Mouse (Mus musculus) neural tube, embryonic 13.5 days (tissue): ENCODE results near the gene Smarca4. TPM values are rescaled to one million over a fixed set of nuclear protein-coding genes. Genes with fewer than 3 reads are reported as not detected.

Source experiments
- ATAC-seq: fragments of 200-750 bp; cut with Nextera tagmentation; 2 replicates; pipeline ENCODE4 v1.8.0; 2017; ENCODE audit warnings: low read depth, mild to moderate bottlenecking, moderate TSS enrichment, moderate library complexity
- H3K27ac ChIP-seq: fragments of 300-500 bp; sonication (generic); replicated peaks from 2 replicates; pipeline ENCODE4 v1.5.1; 2015; ENCODE audit warnings: moderate library complexity, mild to moderate bottlenecking, inconsistent platforms
- H3K27me3 ChIP-seq: fragments of 300-500 bp; sonication (generic); 2 replicates; pipeline ENCODE4 v1.6.1; 2015; ENCODE audit warnings: mild to moderate bottlenecking, inconsistent platforms
- H3K36me3 ChIP-seq: fragments of 300-500 bp; sonication (generic); 2 replicates; pipeline ENCODE4 v1.6.1; 2015; ENCODE audit warnings: mild to moderate bottlenecking, inconsistent platforms
- H3K4me1 ChIP-seq: fragments of 300-500 bp; sonication (generic); replicated peaks from 2 replicates; pipeline ENCODE4 v1.6.1; 2015; ENCODE audit warnings: inconsistent platforms
- H3K4me2 ChIP-seq: fragments of 300-500 bp; sonication (generic); 2 replicates; pipeline ENCODE4 v1.6.1; 2015; ENCODE audit warnings: inconsistent platforms, mild to moderate bottlenecking, moderate library complexity
- H3K4me3 ChIP-seq: fragments of 300-500 bp; sonication (generic); 2 replicates; pipeline ENCODE4 v1.5.1; 2015; ENCODE audit warnings: mild to moderate bottlenecking, inconsistent platforms
- H3K9ac ChIP-seq: fragments of 300-500 bp; sonication (generic); 2 replicates; pipeline ENCODE4 v1.6.1; 2015; ENCODE audit warnings: moderate library complexity, mild to moderate bottlenecking, inconsistent platforms
- H3K9me3 ChIP-seq: fragments of 300-500 bp; sonication (generic); 2 replicates; pipeline ENCODE4 v1.6.1; 2016; ENCODE audit warnings: inconsistent platforms
- WGBS: fragments of 180-500 bp; shearing (Covaris S2); methylation state at CpG from one replicate; pipeline ENCODE4 v1.1.7; 2015; 5-methylcytosine and 5-hydroxymethylcytosine counted together
- polyA plus RNA-seq: library from polyadenylated mRNA; unstranded; fragments of >200 nt; fragmentation: Nextera tagmentation; extraction: Ambion mirVana; gene quantifications from 2 replicates; pipeline ENCODE4 v1.2.1, GENCODE M21; 2015

Gene Smarca4
- polyA plus RNA-seq, 1 experiment from 2014 or later: 149 TPM

DNA sequence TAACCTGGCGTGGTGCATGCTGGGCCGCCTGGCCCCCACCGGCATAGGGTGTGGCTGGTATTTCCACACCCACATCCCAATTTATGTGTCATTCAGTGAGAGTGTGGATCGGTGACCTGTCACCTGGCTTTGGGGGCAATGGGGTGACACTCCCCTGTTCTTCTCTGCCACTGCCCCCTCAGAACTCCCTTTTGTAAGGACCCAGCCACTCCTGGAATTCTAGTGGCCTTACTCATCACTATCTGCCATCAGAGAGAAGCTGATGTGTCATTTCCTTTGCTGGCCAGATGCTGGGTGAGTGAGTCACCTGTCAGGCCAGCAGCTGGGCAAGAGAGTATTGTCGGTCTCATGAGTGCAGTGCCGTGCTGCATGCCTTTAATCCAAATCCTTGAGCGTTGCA, 113.3 kb downstream of the Smarca4 start:
- Histone ChIP-seq H3K4me3 (no peak overlapping the region), H3K27ac (0 out of 2 replicates have a peak overlapping the region, but pooled peaks have one; percentile 3), H3K36me3 (peaks cover 36% of the 10 kb centered on the region), H3K4me1 (peaks cover 30% of the 10 kb centered on the region), H3K9ac (no peak overlapping the region), H3K27me3 (no peaks in the 10 kb centered on the region), H3K4me2 (no peak overlapping the region), H3K9me3 (no peaks in the 10 kb centered on the region)
- WGBS: 91% methylated on average over 7 of the region's 7 CpGs
- no peak for ATAC-seq

DNA sequence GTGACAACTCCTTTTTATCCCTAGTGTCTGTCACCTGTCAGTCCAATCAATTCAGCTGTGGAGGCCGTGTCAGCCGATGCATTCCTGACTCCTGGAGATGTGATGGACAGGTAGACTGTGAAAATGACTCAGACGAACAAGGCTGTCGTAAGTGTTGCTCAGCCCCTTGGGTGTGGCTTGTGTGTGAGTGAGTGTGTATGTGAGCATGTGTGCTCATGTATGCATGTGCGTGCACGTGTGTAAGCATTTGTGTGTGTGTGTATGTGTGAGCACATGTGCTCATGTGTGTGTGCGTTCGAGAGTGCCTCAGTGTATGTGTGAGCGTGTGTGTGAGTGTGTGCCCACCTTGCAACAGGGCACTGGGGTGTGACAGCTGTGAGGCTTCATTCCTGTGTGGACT, 116.3 kb downstream of the Smarca4 start:
- Histone ChIP-seq H3K27me3 (no peaks in the 10 kb centered on the region), H3K9me3 (no peaks in the 10 kb centered on the region), H3K36me3 (peaks cover 66% of the 10 kb centered on the region), H3K9ac (no peak overlapping the region), H3K4me1 (0 out of 2 replicates have a peak, but pooled peaks cover 4% of the 10 kb centered on the region), H3K4me3 (no peak overlapping the region), H3K27ac (no peak overlapping the region), H3K4me2 (no peak overlapping the region)
- WGBS: 96% methylated on average over 9 of the region's 9 CpGs
- ATAC-seq: no peak

DNA sequence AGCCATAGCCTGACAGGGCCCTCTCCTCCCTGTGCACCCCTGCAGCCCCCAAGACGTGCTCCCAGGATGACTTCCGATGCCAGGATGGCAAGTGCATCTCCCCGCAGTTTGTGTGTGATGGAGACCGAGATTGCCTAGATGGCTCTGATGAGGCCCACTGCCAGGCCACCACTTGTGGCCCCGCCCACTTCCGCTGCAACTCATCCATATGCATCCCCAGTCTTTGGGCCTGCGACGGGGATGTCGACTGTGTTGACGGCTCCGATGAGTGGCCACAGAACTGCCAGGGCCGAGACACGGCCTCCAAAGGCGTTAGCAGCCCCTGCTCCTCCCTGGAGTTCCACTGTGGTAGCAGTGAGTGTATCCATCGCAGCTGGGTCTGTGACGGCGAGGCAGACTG, 117.5 kb downstream of the Smarca4 start:
- no peak overlapping the region for H3K4me2 ChIP-seq
- peaks cover 78% of the 10 kb centered on the region for H3K36me3 ChIP-seq
- WGBS: 84% methylated on average over 17 of the region's 17 CpGs
- H3K9me3 ChIP-seq: no peaks in the 10 kb centered on the region
- H3K27me3 ChIP-seq: no peaks in the 10 kb centered on the region
- H3K27ac ChIP-seq: no peak overlapping the region
- H3K4me1 ChIP-seq: 0 out of 2 replicates have a peak, but pooled peaks cover 4% of the 10 kb centered on the region
- ATAC-seq: no peak
- no peak overlapping the region for H3K9ac ChIP-seq
- no peak overlapping the region for H3K4me3 ChIP-seq

DNA sequence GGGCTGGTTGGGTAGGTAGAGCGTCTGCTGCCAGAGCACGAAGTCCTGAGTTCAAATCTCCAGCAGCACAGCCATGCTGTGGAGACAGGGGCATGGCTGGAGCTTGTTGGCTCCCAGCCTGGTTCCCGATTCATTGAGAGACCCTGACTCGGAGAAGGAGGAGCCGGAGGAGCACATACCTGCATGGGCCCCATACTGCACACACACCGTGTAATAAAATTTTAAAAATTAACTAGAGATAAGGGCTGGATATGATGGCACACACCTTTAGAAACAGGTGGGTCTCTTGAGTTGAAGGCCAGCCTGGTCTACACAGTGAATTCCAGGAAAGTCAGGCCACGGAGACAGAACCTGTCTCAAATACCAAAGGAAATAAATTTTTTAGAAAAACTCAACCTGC, 118.0 kb downstream of the Smarca4 start:
- Histone ChIP-seq H3K36me3 (peaks cover 83% of the 10 kb centered on the region), H3K4me3 (no peak overlapping the region), H3K4me2 (no peak overlapping the region), H3K27ac (no peak overlapping the region), H3K9me3 (no peaks in the 10 kb centered on the region), H3K27me3 (no peaks in the 10 kb centered on the region), H3K4me1 (0 out of 2 replicates have a peak, but pooled peaks cover 4% of the 10 kb centered on the region), H3K9ac (no peak overlapping the region)
- 97% methylated on average over 7 of the region's 7 CpGs for WGBS
- ATAC-seq: no peak

DNA sequence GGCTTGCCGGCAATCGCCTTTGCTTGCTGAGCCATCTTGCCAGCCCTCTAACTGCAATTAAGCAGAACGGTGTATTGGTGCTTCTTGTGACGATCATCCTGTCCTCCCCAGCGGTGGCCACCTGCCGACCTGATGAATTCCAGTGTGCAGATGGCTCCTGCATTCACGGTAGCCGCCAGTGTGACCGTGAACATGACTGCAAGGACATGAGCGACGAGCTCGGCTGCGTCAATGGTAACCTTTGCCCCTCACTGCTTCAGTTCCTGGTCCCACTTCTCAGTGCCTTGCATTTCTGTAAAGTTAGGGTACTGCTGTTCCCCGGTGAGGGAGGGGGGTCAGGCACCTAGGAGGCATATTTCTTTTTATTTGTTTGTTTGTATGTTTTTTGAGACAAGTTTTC, 119.2 kb downstream of the Smarca4 start:
- Histone ChIP-seq H3K36me3 (peaks cover 94% of the 10 kb centered on the region), H3K27ac (no peak overlapping the region), H3K27me3 (no peaks in the 10 kb centered on the region), H3K9me3 (no peaks in the 10 kb centered on the region), H3K4me3 (no peak overlapping the region), H3K4me2 (no peak overlapping the region), H3K9ac (no peak overlapping the region), H3K4me1 (no peaks in the 10 kb centered on the region)
- ATAC-seq: no peak
- WGBS: 90% methylated on average over 14 of the region's 14 CpGs

DNA sequence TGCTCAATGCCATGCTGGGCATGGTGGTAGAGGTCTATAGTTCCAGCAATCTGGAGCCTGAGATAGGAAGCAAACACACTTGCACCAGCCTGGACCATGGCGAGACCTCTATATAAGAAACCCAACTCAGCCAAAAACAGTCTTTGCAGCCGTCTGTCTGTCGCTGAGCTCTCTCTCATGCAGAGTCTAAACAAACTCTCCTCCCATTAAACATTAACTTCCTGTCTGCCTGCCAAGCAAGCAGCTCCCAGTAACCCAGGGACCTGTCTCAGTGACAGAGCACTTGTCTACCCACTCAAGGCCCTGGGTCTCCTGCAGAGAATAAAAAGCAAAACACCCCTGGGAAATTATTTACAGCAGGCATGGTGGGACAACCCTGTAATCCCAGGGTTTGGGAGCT, 120.6 kb downstream of the Smarca4 start:
- Histone ChIP-seq H3K27ac (no peak overlapping the region), H3K4me2 (no peak overlapping the region), H3K9ac (no peak overlapping the region), H3K4me3 (no peak overlapping the region), H3K36me3 (peaks cover 92% of the 10 kb centered on the region), H3K27me3 (no peaks in the 10 kb centered on the region), H3K4me1 (no peaks in the 10 kb centered on the region), H3K9me3 (no peaks in the 10 kb centered on the region)
- ATAC-seq: no peak
- 78% methylated on average over 3 of the region's 3 CpGs for WGBS

DNA sequence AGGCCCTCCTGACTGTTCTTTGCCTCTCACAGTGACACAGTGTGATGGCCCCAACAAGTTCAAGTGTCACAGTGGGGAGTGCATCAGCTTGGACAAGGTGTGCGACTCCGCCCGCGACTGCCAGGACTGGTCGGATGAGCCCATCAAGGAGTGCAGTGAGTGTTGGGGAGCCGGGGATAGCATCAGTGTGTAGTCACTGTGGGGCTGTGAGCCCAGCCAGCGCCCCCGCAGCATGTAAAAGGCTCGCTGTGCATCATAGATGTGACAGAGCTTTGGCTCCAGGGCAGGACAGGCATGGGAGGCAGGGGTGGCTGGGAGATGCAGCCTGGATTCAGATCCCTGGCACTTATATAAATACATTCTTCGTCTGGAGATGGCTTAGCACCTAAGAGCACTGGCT, 121.2 kb downstream of the Smarca4 start:
- H3K4me3 ChIP-seq: no peak overlapping the region
- H3K27me3 ChIP-seq: no peaks in the 10 kb centered on the region
- no peak overlapping the region for H3K27ac ChIP-seq
- H3K4me2 ChIP-seq: no peak overlapping the region
- 94% methylated on average over 10 of the region's 10 CpGs for WGBS
- no peak for ATAC-seq
- no peaks in the 10 kb centered on the region for H3K9me3 ChIP-seq
- peaks cover 92% of the 10 kb centered on the region for H3K36me3 ChIP-seq
- no peak overlapping the region for H3K9ac ChIP-seq
- H3K4me1 ChIP-seq: no peaks in the 10 kb centered on the region

DNA sequence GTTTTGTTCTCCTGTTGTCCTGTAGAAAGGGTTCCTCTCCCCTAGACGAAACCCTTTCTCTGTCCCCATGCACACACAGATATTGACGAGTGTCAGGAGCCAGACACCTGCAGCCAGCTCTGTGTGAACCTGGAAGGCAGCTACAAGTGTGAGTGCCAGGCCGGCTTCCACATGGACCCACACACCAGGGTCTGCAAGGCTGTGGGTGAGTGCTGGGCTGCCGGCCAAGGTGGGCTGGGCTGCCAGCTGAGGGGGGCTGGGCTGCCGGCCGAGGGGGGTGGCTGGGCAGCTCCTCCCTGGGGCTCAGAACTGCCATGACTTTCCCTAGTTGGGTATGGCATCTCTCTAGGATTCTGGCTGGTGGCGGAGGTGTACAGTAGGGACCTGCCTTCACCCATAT, 122.8 kb downstream of the Smarca4 start:
- no peaks in the 10 kb centered on the region for H3K4me1 ChIP-seq
- 90% methylated on average over 7 of the region's 7 CpGs for WGBS
- no peak overlapping the region for H3K4me2 ChIP-seq
- no peak overlapping the region for H3K27ac ChIP-seq
- no peak; the same call in 1 of the 2 replicates for ATAC-seq
- peaks cover 89% of the 10 kb centered on the region for H3K36me3 ChIP-seq
- H3K27me3 ChIP-seq: no peaks in the 10 kb centered on the region
- no peak overlapping the region for H3K9ac ChIP-seq
- H3K9me3 ChIP-seq: no peaks in the 10 kb centered on the region
- H3K4me3 ChIP-seq: no peak overlapping the region

DNA sequence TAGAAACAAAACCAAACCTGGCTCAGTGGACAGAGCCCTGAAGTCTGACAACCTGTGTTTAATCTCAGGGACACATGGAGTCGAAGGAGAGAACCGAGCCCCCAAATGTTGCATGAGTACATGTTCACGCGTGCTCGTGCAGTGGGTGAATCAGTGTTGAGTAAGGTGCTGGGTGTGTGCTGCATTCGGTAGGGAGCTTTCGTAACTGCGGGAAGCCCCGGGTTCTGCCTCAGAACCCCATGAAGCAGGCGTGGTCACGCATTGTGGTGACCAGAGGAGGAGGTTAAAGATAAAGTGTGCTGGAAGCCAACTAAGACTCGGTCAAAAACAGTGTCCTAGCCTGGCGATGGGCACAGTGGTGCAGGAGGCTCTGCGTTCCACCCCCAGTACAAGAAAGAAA, 124.5 kb downstream of the Smarca4 start:
- peaks cover 89% of the 10 kb centered on the region for H3K36me3 ChIP-seq
- no peaks in the 10 kb centered on the region for H3K4me1 ChIP-seq
- 95% methylated on average over 14 of the region's 14 CpGs for WGBS
- ATAC-seq: no peak
- no peaks in the 10 kb centered on the region for H3K9me3 ChIP-seq
- H3K27me3 ChIP-seq: no peaks in the 10 kb centered on the region
- no peak overlapping the region for H3K9ac ChIP-seq
- H3K4me2 ChIP-seq: no peak overlapping the region
- H3K27ac ChIP-seq: no peak overlapping the region
- no peak overlapping the region for H3K4me3 ChIP-seq

DNA sequence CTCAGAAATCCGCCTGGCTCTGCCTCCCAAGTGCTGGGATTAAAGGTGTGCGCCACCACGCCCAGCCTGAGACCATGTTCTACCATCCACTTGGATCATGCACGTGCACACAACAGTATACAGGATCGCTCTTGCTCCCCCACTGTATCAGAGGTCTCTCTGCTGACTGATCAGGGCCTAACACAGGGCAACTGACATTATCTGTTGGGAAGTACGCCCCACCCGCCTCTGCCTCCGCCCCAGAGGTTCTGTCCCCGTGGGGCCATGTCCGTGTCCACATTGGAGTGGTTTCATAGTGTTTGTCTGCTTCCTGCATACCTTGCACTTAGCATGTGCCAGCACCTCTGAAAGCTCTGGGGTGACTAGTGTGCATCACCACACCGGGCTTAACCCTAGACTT, 125.5 kb downstream of the Smarca4 start:
- H3K4me2 ChIP-seq: no peak overlapping the region
- H3K9ac ChIP-seq: no peak overlapping the region
- ATAC-seq: no peak
- 94% methylated on average over 11 of the region's 11 CpGs for WGBS
- no peaks in the 10 kb centered on the region for H3K27me3 ChIP-seq
- no peak overlapping the region for H3K27ac ChIP-seq
- peaks cover 89% of the 10 kb centered on the region for H3K36me3 ChIP-seq
- H3K9me3 ChIP-seq: no peaks in the 10 kb centered on the region
- H3K4me1 ChIP-seq: no peaks in the 10 kb centered on the region
- H3K4me3 ChIP-seq: no peak overlapping the region

DNA sequence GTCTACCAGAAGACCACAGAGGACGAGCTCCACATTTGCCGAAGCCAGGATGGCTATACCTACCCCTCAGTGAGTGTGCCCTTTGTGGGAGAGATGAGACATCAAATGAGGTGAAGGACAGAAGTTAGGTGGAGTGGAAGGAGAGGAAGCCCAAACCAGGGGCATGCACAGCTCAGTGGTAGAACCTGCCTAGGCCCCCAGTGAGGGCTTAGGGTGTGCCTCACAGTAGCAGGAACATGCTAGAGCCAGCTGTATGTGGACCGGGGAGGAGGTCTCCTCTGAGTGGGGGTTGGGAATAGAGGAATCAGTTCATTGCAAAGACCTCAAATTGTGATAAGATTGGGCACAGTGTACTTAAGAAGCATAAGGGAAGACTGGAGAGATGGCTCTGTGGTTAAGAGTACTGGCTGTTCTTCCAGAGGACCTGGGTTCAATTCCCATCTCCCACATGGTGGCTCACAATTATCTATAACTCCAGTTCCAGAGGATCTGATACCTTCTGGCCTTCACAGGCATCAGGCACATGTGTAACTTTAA, 131.3 kb downstream of the Smarca4 start:
- no peaks in the 10 kb centered on the region for H3K4me1 ChIP-seq
- H3K27ac ChIP-seq: no peak overlapping the region
- no peaks in the 10 kb centered on the region for H3K27me3 ChIP-seq
- no peak overlapping the region for H3K4me2 ChIP-seq
- WGBS: 95% methylated on average over 3 of the region's 3 CpGs
- no peak overlapping the region for H3K9ac ChIP-seq
- H3K9me3 ChIP-seq: no peaks in the 10 kb centered on the region
- no peak for ATAC-seq
- H3K4me3 ChIP-seq: no peak overlapping the region
- H3K36me3 ChIP-seq: peaks cover 69% of the 10 kb centered on the region

DNA sequence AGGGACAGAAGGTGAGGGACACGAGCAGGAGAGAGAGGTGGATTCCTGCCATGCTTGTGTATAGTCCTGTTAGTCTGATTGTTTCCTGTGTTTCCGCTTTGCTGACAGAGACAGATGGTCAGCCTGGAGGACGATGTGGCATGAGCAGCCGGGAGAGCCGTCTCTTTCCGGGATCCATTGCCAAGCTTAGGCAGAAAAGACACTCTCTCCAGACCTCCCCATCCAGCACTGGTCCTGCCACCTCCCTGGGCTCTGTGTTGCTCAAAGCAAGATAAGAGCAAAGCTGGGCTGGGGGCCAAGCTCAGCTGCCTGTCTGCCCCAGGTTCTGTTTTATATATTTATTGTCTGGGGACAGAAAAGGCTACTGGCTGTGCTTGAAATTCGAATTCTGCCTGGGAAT, 132.1 kb downstream of the Smarca4 start:
- H3K4me1 ChIP-seq: no peaks in the 10 kb centered on the region
- WGBS: 62% methylated on average over 7 of the region's 7 CpGs
- ATAC-seq: no peak
- no peaks in the 10 kb centered on the region for H3K27me3 ChIP-seq
- H3K4me3 ChIP-seq: no peak overlapping the region
- no peak overlapping the region; the same call in 1 of the 2 replicates for H3K27ac ChIP-seq
- no peaks in the 10 kb centered on the region for H3K9me3 ChIP-seq
- H3K9ac ChIP-seq: no peak overlapping the region
- H3K36me3 ChIP-seq: peaks cover 62% of the 10 kb centered on the region
- no peak overlapping the region for H3K4me2 ChIP-seq

DNA sequence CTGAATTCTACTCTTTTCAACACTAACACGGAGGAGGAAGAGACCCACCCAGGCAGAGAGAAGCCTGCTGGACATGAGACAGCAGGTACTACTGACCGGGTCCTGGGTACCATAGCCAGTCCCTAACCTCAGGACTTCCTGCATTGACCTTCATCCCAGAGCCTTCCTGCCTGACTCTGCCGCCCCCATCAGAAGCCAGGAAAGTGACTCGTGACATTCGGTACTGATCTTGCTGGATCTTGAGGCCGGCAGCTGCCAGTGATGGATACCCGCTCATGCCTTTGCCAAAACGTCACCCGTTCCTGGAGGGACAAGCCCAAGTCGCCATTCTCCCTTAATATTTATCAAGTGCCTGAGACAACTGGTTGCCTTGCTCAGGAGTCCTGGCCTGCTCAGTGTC, 132.5 kb downstream of the Smarca4 start:
- Histone ChIP-seq H3K4me3 (no peak overlapping the region), H3K9me3 (no peaks in the 10 kb centered on the region), H3K27me3 (no peaks in the 10 kb centered on the region), H3K4me2 (no peak overlapping the region), H3K27ac (no peak overlapping the region; the same call in 1 of the 2 replicates), H3K36me3 (peaks cover 62% of the 10 kb centered on the region), H3K4me1 (no peaks in the 10 kb centered on the region), H3K9ac (no peak overlapping the region)
- no peak for ATAC-seq
- 88% methylated on average over 10 of the region's 10 CpGs for WGBS
